Mouse (Mus musculus) 416B (cell line): ENCODE data around the gene Ell3.
"Not testable (repeated sequence)": the region's sequence is repeated elsewhere in the genome, so short reads cannot be mapped to it uniquely, and the experiment has no call there.

Experiments used
- DNase-seq: peaks from one replicate; pipeline ENCODE4 v3.0.0; 2011; ENCODE audit warnings: low read depth

The Ell3 gene

GRCm38 (mm10) chr2:121444178-121444577, at the start of gene Ell3:
Gene Ell3, minus strand, starts transcription at chr2:121444278.
- no peak for DNase-seq

- not testable (repeated sequence) for DNase-seq
These were observed 40.3 kb upstream of the Ell3 start for GRCm38 (mm10) chr2:121484403-121484802.

DNA sequence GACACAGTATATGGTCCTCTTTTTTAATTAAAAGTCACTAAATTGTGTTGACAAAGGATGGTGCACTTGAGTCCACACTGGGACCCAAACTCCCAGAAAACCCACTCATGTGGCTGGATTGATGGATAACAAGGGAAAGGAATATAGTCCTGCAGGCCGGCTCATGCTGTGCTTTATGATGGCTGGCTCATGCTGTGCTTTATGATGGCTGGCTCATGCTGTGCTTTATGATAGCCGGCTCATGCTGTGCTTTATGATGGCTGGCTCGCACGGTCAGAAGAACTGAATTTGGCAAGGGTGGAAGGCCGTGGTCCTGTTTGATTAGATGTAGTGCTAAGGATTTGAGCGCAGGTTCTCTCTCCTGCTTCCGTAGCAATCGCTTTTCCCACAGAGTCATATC, 39.5 kb upstream of the Ell3 start:
- no peak for DNase-seq

DNA sequence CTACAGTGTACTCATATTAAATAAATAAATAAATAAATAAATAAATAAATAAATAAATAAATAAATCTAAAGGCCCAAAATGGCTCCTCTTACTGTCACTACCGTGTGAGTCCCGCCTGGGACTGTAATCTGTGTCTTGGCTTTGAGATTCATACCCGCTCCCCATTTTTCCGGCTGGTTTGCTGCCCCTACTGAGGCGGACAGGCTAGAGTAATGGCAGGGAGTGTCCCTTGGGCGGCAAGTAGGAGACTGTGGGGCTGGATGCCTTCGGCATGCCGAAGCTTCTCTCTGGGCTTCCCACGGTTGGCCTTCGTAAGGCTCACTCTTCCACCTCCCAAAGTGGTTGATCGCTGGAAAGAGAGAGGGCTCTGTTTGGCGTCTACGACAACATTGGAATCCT, 36.8 kb upstream of the Ell3 start:
- DNase-seq = not testable (repeated sequence)

GRCm38 (mm10) chr2:121480498-121480897, 36.4 kb upstream of the Ell3 start:
- DNase-seq = peak; percentile 78

- no peak for DNase-seq
These were observed 33.6 kb upstream of the Ell3 start for GRCm38 (mm10) chr2:121477491-121478266.

- DNase-seq = not testable (repeated sequence)
These were observed 31.2 kb upstream of the Ell3 start for GRCm38 (mm10) chr2:121475306-121475705.

DNA sequence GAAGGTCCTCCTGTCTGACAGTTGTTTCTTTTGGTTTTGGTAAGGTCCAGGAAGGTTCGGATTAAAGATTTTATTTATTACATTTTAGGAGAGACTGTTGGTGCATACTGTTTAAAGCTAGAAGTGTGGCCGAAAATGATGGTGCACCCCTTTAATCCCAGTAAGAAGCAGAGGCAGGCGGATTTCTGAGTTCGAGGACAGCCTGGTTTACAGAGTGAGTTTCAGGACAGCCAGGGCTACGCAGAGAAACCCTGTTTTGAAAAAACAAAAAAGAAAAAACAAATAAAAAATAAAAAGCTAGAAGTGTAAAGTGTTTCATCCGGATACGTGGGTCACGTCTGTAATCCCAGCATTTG, 30.1 kb upstream of the Ell3 start:
- no peak for DNase-seq

DNA sequence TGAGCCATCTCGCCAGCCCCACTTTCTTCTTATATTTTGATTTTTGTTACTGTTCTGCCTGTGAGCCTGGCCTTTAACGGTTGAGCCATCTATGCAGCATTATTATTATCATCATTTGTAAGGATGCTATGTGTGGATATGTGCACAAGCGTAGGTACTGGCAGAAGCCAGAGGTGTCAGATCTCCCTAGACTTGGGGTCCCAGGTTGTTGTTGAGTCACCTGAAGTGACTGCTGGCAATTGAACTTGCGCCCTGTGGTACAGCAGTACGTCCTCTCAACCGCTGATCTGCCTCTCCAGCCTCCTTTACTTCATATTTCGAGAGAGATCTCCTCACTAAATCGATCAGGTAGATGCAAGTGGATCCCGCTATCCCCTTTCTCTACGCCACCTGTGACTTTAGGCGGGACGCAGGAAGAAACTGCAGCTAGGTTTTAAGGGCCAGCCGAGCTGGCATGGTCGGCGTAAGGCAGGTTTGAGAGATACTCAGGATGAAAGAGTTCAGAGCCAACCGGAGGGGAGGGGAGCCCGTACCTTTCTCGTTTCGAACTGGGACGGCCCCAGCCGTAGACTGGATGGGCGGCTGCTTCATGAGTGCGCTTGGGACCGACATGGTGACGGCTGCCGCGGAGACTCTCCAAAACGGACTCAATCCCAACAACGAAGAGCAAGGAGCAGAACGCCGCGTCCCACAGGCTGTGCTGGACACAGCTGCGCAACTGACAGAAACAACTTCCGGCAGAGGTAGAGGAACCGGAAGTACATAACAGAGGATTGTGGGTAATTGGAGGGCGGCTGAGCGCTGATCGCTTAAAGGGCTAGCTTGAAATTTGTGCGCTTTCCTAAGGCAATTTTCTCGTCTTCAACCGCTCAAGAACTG, 29.5 kb upstream of the Ell3 start, which contains the start of gene Mfap1b:
Gene Mfap1b, minus strand, starts transcription at position 767 of the 879 bp plus-strand sequence.
- DNase-seq = peak; percentile 93

- not testable (repeated sequence) for DNase-seq
These were observed 28.7 kb upstream of the Ell3 start for GRCm38 (mm10) chr2:121472783-121473182.

- not testable (repeated sequence) for DNase-seq
These were observed 24.9 kb upstream of the Ell3 start for GRCm38 (mm10) chr2:121468982-121469381.

- no peak for DNase-seq
These were observed 16.0 kb upstream of the Ell3 start for GRCm38 (mm10) chr2:121460071-121460470.

- peak; percentile 90 for DNase-seq
These were observed 12.9 kb upstream of the Ell3 start, which contains the start of gene Serinc4 for GRCm38 (mm10) chr2:121456692-121457642. Gene Serinc4, minus strand, starts transcription at chr2:121456781.

GRCm38 (mm10) chr2:121455534-121455933, 11.5 kb upstream of the Ell3 start:
- DNase-seq = no peak

GRCm38 (mm10) chr2:121453917-121454316, 9.8 kb upstream of the Ell3 start:
- no peak for DNase-seq

DNA sequence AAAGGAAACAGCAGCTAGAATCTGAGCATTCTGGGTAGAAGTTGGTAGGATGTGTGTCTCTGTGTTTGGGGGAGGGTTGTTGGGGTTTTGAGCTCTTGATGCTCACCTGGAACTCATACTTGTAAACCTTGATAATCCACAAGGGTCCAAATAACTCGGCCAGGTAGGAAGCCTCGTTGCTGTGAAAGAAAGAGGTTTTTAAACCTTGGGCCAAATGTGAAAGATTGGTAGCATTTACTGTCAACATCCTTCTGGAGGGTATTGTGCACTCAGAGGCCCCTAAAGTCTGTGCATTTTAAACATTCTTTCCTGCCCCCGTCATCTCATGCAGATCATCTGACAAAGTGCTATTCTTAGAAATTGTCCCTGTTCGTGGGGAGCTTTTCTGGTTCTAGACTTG, 8.9 kb upstream of the Ell3 start, which contains the start of gene Hypk:
Gene Hypk, plus strand, starts transcription at position 301 of the 400 bp plus-strand sequence.
- DNase-seq = no peak

GRCm38 (mm10) chr2:121452361-121452760, 8.3 kb upstream of the Ell3 start:
- DNase-seq = no peak

GRCm38 (mm10) chr2:121450093-121450492, 6.0 kb upstream of the Ell3 start:
- DNase-seq = peak; percentile 51

DNA sequence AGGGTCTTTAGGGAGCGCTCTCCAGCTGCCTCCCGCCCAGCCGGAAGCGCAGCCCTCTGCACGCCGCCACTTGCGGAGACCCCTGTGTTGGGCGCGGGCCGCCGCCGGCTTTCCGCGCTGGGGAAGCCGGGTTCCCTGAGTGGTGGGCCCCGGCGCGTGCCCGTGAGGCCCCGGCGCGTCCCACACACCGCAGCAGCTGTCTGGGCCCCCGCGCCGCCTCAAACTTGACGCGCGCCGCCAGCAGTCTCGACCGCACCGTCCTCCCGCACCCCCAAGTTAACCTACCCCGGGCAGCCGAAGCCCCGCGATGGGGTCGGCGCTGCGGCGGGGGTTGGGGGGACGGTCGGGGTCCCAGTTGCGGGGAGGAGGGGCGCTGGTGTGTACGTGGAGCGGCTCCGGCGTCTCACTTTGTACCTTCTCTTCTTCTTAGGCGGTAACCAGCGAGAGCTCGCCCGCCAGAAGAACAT, 5.5 kb upstream of the Ell3 start:
- no peak for DNase-seq

DNA sequence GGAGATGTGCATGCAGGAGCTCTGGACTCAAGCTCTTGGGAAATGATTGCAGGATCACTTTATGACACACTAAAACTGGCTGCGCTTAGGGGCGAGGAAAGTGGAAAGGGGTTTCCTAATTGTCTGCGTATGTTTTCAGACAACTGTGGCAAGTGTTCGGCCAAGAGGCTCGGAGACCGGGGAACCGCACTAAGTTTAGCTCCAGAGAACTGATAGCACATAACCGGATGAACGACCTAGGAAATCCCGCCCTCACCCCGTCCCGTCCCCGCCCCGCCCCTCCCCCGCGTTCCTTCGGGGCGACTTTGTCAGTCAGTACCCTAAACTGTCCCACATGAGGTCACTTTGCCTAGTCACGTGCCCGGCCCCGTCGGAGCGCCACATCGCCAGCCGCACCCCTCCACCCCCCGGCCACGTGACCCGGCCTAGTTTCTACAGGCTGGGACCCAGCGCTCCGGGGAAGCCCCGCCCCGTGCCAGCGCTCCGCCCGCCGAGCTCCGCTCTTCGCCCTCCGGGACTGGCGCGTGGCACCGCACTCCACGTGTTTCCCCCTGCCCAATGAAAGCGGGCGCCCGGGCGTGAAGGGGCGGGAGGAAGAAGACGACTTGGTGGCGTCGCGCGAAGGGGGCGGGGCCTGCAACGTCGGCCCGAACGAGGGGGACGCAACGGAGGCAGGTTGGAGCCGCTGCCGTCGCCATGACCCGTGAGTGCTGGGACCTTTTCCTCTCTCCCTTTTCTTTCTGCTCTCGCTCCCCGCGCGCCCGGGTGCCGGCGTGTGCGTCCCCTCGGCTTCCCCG, 4.9 kb upstream of the Ell3 start, which contains the start of gene Serf2:
Gene Serf2, plus strand, starts transcription at position 457 of the 797 bp plus-strand sequence.
- DNase-seq = peak; percentile 99

GRCm38 (mm10) chr2:121448136-121448535, 4.1 kb upstream of the Ell3 start:
- DNase-seq = peak; percentile 74
